Mouse (Mus musculus) frontal cortex, postnatal 14 days (tissue): ENCODE measurements around the gene 1190007I07Rik.

Source experiments
- DNase-seq, 2 experiments: peaks; one replicate each; pipeline ENCODE4 v3.0.0; 2022; ENCODE audit warnings: low spot score in 2 of 2

1190007I07Rik gene

DNA sequence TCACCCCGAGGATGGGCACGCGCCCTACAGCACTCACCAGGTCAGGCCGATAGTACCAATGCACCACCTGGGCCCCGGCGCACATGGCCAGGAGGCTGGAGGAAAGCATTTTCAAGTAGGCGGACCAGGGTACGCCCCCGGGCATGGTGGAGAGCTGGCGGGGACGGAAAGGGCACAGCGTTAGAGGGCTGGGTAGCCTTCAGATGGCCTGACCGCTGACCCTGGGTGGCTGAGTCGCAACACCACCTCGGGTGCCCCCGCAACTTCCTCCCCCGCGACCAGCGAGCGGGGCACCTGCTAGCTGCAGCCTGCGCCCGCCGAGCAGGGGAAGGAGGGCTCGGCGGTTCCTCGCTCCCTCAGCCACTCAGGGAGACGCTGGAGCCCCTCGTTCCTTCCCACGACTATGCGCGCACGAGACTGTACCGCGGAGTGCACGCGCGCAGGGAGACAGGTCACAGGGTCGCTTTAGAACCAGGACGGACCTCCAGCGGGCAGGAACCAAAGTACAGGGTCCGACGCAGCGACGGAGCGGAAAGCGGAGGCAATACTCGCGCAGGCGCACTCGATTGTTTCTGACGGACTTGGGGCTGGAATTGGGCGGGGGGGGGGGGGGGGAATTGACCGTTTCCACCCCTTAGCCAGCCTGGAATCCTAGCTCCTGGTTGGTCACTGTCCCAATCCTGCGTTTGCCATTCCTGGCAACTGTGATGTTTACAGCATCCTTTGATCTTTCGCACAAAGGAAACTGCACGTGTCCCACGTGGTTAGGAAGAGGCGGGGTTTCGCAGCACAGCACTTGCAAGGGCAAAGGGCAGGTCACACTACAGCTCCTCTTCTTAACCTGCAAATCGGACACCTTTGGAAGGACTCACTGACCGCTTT is at the start of gene 1190007I07Rik:
Gene 1190007I07Rik (minus strand): TSS at position 558 of the 882 bp plus-strand sequence.
- peak; percentile 74 to 77 for DNase-seq

DNA sequence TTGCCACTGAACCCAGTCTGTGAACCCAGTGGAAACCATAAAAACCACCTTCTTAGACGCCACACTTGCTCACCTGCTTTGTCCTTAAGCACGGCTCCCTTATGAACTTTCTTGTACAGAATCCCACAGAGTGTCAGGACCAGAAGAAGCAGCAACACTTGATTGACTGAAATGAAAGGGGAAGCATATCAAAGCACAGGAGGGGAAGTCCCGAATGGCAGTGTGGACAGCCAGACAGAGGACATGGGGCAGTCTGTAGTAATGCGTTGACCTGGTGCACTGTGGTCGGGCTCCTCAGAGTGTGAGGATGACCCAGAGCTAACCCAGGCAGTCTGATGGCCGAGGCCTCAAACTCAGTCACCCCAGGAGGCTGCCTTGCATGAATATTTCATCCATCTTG is 47.2 kb upstream of the 1190007I07Rik start:
- DNase-seq: no peak

DNA sequence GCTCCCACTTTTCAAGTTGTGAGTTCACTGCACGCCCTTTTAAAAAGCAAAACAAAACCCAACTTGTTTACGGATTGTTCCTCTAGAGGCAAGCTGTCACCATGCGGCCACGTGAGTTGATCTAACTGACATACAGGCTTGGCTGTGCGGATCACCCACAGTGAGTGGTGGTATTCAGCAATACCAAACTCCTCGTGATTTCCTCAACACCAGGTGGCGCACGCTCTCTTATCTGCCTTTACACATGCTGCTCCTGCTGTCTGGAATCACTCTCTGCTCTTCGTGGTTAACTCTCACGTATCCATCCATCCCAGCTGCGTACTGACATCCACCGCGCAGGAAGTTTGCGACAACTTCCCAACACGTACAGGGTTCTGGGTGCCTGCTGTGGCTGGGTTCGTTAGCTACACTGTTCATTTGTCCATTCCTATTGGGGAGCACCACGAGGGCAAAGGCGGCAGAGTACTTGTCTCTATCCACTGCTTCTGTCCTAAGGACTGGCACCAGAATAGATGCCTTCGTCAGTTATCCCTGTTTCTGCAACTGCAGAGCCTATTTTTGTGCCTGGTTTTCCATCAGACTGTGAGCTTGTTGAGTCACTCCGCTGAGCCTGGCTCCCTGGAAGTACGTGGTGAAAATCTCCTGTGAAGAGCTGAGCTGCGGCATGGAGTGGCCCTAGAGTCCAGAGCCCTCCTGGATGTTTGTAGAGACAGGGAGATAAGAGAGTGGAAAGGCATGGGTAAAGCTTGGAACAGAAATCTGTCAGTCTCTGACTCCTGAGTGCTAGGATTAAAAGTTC is 43.6 kb upstream of the 1190007I07Rik start:
- peak; percentile 78 to 89 for DNase-seq

DNA sequence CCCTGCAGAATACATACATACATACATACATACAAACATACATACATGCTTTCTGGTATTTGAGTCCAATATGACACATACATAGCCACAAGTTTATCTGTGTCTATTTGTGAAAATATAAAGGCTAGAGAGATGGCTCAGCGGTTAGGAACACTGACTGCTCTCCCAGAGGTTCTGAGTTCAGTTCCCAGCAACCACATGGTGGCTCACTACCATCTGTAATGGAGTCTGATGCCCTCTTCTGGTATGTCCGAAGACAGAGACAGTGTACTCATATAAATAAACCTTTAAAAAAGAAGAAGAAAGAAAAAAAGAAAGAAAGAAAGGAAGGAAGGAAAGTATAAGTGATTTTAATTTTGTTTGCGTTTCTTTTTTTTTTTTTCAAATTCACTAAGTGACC is 42.9 kb upstream of the 1190007I07Rik start:
- no peak for DNase-seq

DNA sequence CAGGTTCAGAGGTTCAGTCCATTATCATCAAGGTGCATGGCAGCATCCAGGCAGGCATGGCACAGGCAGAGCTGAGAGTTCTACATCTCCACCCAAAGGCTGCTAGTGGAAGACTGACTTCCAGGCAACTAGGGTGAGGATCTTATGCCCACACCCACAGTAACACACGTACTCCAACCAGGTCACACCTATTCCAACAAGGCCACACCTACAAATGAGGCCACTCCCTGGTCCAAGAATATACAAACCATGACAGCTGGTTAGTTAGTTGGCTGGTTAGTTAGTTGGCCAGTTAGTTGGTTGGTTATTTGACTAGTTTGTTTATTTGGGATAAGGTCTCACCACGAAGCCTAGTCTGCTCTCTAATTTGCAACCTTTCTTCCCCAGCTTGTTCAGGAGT is 40.3 kb upstream of the 1190007I07Rik start:
- DNase-seq: no peak

DNA sequence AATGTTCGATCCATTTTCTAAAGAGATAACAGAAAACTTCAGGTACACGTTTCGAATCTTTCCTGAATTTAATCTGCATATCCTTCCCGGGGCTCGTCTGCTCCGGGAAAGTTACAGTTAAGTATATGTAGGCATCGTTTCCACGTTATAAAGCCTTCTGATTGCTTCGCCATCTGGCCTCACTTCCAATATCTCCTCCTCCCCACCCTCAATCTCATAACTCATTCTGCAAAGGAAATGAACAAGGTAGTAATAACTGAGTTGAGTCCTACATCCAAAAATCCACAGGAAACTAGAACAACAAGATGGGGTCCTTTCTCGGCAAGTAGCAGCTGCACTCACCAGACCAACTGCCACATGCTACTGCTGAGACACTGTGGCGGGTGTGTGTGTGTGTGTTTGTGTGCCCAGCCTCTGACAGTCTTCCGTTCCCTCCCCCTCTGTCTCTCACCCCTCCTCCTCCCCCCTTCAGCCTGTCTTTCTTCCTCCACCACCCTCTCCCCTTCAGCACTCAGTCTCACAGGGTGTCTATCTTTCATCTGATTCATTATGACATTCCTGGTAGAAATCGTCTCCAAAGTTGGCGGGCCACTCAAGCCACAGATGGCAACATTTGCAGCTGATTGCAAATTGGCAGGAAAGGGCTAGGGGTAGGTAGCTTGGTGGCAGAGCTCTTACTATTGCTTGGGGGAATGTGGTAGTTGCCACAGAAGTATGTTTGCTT is 39.4 kb upstream of the 1190007I07Rik start:
- peak in 1 of 2 experiments; percentile 17 for DNase-seq

DNA sequence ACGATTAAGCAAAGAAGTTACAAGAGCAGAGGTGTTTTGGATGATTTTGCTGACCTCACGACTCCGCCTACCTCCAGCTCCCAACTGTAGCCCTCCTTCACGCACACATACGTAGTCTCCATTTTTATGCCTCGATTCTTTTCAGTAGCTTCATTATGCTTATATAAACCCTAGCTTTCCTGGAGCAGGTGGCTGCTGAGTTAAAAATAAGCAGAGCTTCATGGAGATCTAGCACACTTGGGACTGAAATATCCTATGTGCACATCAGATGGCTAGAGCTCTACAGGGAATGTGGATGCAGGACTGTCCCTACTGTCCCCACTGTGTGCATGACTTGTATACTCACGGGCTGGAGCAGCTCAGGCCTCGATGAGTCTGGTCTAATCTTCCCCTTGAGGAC is 38.8 kb upstream of the 1190007I07Rik start:
- peak; percentile 27 to 46 for DNase-seq

DNA sequence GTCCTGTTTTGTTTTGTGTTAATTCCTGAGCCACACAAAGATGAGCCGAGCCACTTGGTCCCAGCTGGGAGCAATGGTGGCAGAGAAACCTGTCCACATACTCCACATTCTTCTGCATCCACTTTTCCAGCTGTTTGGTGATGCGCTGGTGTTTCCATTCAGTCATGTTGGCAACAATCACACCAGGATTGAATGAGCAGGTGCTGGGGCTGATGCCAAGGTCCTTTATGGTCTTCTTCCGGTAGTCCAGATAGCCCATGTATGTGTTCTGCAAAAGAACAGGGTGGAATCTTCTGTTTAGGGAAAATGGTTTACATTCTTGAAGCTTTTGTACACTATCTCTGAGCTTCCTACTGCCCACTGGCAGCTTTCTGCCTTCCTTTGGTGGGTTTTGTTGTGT is 31.6 kb upstream of the 1190007I07Rik start:
- no peak for DNase-seq

DNA sequence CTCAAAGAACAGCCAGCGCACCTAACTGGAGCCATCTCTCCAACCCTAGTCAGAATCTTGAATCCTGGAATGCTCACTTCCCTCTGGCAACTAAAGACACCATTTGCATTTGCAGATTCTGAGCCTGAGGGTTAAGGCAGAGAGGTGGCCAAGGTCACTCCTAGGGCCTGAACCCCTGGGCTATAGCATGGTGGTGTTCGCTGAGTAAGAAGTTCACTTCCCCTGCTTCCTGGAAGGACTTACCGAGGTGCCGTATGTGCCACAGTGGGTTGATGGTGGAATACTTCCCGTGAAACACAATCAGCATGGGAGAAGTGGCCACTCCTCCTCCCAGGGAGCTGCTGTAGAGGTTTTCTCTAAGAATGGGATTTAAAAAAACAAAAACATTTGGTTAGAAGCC is 29.6 kb upstream of the 1190007I07Rik start:
- no peak for DNase-seq

DNA sequence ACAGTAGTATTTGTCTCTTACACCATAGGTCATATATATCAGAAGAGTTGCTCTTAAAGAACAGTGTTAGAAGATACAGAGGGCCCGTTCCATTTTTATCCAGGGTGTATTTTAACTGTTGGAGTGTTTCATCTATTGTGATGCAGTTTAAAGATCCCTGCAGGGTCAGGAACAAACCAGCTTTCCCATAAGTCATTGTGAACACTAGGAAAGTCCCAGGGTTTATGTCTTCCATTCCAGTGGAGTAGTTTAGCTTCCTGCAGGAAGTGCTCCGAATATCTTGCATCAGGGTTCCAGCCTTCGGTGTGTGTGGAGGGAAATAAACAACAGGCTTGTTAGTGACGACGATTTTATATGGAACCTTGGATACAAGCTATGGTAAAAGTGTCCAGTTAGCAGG is 28.2 kb upstream of the 1190007I07Rik start:
- no peak for DNase-seq

DNA sequence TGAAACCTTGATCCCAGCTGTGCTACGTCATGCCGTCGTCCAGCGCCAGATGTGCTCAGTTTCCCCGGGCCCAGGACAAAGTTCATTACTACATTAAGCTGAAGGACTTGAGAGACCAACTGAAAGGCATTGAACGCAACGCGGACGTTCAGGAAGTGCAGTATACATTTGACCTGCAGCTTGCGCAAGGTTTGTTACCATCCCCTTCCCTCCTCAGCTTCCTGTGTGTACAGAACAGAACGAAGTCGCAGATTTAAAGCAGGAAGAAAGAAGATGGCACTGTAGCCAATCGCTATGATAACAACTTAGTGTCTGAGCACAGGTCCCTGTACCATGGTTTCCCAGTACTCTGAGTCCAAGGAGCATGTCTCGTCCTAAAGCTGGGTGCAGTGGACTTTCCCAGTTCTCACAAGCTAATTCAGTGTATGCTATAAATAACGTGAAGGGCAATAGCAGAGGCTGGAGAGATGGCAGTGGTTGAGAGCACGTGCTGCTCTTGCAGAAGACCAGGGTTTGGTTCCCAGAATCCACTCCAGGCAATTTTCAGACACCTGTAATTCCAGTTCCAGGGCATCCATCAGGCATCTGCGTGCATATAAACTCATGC is 24.3 kb upstream of the 1190007I07Rik start:
- no peak for DNase-seq

DNA sequence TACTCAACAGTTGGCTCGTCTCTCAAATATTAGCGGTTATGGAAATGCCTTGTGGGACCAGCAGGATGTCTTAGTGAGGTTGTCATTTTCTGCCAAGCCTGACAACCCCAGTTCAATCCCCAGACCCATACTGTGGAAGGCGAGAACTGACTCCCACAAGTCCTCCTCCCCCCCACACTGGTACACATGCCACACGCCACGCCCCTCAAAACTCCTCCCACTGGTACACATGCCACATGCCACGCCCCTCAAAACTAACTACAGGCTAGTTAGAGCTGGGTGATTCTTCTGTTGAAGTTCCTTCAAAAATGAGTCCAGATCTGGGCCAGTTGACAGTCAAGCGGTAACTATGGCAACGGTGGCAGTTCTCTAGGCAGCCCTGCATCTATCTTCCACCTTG is 23.1 kb upstream of the 1190007I07Rik start:
- no peak for DNase-seq

DNA sequence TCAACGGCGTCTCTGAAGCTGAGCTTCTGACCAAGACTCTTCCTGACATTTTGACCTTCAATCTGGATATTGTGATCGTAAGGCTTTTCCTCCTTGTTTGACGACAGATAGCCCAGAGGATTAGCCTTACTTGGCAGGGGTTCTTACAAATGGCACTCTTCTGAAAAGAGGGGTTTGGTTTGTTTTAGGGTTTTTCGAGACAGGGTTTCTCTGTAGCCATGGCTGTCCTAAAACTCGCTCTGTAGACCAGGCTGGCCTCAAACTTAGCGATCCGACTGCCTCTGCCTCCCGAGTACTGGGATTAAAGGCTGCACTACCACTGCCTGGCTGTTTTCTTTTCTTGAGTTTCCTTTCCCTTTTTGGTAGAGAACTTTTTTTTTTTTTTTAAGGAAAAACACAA is 18.5 kb upstream of the 1190007I07Rik start:
- DNase-seq: no peak

DNA sequence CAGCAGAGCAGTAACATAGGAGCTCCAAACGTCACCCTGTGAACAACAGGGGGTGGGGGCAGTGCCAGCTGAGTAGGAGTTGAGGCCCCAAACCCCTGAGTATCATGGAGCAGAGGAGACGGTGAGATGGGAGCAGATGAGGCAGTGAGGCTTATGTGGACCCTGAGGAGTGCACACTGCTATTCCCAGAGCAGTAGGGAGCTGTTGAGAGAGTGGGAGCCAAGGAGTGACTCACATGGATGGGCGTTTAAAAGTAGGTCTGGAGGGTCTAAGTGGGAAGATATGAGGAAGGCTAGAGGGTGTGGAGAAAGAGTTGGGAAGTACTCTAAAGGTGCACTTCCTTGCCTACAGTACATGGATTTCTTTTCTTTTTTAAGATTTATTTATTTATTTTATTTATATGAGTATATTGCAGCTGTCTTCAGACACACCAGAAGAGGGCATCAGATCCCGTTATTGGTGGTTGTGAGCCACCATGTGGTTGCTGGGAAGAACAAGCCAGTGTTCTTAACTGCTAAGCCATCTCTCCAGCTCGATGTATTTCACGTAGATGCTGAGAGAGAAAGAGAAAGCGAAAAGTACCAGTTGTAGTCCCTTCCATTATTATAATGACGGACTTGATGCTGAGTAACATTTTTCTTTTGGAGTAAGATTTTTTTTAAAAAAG is 16.1 kb upstream of the 1190007I07Rik start:
- DNase-seq: no peak

DNA sequence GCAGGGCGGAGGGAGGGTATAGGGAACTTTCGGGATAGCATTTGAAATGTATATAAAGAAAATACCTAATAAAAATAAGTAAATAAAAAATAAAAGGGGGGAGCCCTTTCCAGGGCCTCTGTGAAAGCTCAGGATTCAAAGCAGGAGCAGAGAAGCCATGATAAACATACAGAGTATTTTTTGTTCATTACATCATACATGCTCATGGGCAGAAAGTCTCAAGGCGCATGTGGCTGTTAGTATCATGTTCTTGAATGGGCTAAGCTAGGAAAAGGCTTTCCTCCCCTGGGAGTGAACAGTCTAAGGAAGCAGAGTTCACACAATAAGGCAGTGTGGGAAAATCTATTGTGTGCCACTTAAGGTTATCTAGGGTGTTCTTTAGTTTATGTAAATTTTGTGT is 13.3 kb upstream of the 1190007I07Rik start:
- DNase-seq: no peak

DNA sequence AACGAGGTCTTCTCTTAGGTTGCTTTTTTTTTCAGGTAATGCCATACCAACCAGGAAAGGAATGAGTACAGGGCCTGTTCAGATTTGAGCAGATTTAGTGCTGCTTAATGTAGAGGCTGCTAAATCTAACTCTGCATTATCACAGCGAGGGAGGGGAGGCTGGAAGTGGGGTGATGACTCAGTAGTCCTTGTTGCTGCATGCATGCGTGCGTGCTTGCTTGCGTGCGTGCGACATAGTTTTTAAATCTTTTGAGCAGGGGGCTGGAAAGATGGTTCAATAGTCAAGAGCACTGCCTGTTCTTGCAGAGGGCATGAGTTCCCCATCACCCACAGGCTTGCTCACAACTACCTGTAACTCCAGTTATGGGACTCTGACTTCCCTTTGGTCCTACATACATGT is 11.3 kb upstream of the 1190007I07Rik start:
- no peak for DNase-seq

DNA sequence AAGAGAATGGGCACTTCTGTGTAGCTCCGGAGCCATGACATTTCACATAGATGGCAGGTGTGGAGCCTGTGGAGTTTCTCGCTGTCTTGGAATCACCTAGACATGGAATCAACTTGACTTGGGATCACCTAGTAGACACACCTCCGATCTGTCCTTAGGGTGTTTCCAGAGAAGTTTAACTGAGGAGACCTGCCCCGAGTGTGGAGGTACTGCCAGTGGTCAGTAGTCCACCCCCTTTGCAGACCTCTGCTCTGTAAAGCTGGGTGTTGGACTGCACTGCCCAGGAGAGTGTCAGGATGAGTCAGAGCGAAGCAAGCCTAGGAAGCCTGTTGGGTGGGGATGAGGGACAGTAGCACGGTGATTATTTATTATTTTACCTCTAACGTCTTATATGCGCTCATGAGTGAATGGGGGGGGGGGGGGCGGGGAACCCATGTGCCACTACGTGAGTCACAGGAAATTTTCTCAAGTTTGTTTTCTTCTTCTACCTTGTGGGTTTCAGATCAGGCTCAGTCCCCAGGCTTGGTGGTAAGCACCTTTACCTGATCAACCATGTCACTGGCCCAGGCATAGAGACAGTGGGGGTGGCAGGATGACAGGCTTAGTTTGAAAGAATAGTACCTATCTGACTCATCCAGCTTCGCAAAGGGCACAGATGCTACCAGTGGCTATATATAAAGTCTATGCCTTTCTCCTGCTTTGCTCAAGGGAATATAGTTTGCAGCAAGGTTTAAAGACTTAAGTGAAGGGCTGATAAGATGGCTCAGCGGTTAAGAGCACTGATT is 9.7 kb upstream of the 1190007I07Rik start:
- no peak for DNase-seq

DNA sequence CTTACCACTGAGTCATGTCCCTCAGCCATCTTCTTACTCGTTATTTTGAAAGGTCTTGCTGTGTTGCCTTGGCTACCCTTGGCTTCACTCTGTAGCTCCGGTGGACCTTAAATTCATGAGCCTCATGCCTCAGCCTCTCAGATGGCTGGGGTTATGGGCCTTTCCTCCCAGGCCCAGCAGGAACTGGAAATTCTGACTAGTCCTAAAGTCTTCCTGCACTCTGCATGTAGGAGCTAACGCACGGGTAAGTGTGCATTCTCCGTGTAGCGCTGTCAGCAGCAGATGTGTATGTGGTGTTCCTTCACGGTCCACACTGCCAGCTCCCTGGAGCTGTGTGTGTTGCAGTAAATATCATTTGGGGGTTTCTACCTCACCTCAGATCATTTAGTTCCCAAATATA is 8.1 kb upstream of the 1190007I07Rik start:
- DNase-seq: no peak

DNA sequence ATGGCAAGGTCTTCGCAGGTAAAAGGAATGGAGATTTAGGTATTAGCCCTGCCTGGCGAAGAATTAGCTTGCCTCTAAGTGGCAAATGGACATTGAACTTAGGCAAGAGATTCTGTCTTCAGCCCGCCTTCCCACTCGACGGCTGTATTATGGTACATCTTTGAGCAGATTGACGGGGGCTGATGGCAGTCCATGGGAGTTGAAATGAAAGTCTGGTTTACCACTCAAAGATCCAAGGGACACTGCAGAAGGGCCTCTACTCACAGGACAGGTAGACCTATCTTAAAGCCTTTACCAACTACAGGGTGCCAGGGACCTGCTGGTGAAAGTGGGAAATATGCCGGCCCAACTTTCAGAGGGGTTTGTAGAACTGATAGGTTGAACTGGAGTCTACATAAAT is 7.5 kb upstream of the 1190007I07Rik start:
- no peak for DNase-seq

DNA sequence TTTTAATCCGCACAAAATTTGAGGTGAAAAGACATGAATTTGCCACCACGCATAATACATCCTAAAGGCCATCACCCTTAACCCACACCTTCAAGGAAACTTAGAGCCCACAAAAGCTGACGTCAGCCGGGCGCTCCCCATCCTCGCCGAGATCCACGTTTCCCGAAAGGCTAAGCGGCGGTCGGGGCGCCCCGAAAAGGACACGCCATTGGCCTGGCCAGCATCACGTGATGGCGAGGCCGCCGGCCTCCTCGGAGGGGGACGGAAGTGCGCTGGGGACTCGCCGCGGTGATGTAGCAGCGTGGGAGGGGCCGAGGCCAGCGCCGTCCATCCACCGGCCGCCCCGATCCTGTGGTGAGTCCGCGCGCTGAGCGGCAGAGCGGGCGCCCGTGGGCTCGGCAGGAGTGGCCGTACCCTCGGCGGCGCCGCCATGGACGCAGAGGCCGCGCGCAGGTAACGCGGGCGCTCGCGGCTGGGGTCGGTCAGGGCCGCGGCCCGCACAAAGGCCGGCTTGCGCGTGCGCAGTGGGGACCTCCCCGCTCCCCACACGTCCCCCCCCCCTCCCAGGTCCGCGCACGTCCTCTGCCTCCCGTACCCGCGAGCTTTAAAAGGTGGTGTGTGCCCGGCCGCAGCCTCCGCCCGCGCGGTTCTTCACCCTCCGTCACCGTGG is 6.7 kb upstream of the 1190007I07Rik start, which contains the start of gene Tdg:
Gene Tdg (plus strand): TSS at position 243 of the 670 bp plus-strand sequence.
- DNase-seq: peak; percentile 81 to 84
